Mouse (Mus musculus) liver, embryonic 14.5 days (tissue): ENCODE data around the gene En2.

Experiments
- CTCF ChIP-seq: IDR thresholded peaks from 2 replicates; pipeline ENCODE4 v1.5.1; 2016; ENCODE audit warnings: antibody characterized with exemption, low read depth, control low read depth
- EP300 ChIP-seq: IDR thresholded peaks from 2 replicates; pipeline ENCODE4 v1.6.1; 2016; ENCODE audit warnings: antibody characterized with exemption, low read depth

- TF ChIP-seq CTCF (no peak), EP300 (no peak)
These were observed 2.2 kb downstream of the En2 start for GRCm38 (mm10) chr5:28167611-28168252.
